Mouse (Mus musculus): ENCODE data around the gene Ccdc17.

Gene Ccdc17

DNA sequence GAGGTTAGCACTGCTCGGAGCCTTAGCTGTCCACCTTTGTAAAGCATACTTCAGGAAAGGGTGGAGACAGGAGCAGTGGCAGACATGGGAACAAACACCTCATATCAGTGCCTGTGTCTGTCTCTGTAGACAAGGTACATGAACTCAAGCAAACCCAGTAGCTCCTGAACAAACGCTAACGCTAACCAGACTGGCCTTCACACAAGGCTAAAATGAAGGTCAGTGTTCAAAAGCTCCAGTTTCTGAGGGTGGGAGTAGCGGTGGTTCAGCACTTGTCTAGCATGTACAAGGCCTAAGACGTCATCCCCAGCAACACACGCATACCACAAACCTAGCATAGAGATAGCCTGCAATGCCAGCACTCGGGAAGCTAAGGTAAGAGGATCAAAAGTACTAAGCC is 49.2 kb downstream of the Ccdc17 start:
- DNase-seq: no peak

- DNase-seq: no peak
Measured at GRCm38 (mm10) chr4:116649411-116649810, 53.0 kb downstream of the Ccdc17 start.
